Mouse (Mus musculus) urinary bladder, adult 2 months (tissue): Measurements from ENCODE around the gene Ttyh2. TPM values are rescaled to one million over a fixed set of nuclear protein-coding genes. Genes with fewer than 3 reads are reported as not detected.

Experiments used
- DNase-seq: peaks from one replicate; pipeline ENCODE4 v3.0.0; 2022; ENCODE audit warnings: low spot score
- polyA plus RNA-seq: library from polyadenylated mRNA; depleted of rRNA; stranded (reverse); fragments of >200 nt; gene quantifications from 2 replicates; pipeline ENCODE4 v1.2.3, GENCODE M21; 2012

Ttyh2 gene
- polyA plus RNA-seq, 1 experiment = 3.7 TPM

DNA sequence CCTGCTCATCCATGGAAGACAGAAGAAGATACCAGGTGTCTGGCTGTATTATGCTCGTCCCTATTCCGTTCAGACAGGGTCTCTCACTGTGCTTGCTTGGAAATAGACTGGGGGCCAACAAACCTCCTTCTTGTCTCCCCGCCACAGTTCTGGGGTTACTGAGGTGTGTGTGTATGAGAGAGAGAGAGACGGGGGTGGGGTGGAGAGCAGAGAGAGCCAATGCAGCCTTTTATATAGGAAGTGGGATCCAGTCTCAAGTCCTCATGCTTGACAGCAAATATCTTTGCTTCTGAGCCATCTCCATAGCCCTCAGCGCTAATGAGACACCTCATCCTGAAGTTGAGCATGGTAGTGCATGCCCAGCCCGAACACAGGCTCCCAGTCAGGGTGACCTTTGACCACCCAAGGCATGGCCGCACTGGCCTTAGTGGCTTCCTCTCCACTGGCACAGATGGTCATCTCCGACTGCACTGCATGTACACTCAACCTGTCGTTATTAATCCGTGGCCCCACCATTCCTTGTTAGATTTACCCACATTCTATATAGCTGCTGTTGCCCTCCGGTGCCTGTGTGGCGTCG, 7.2 kb downstream of the Ttyh2 start:
- DNase-seq = no peak

DNA sequence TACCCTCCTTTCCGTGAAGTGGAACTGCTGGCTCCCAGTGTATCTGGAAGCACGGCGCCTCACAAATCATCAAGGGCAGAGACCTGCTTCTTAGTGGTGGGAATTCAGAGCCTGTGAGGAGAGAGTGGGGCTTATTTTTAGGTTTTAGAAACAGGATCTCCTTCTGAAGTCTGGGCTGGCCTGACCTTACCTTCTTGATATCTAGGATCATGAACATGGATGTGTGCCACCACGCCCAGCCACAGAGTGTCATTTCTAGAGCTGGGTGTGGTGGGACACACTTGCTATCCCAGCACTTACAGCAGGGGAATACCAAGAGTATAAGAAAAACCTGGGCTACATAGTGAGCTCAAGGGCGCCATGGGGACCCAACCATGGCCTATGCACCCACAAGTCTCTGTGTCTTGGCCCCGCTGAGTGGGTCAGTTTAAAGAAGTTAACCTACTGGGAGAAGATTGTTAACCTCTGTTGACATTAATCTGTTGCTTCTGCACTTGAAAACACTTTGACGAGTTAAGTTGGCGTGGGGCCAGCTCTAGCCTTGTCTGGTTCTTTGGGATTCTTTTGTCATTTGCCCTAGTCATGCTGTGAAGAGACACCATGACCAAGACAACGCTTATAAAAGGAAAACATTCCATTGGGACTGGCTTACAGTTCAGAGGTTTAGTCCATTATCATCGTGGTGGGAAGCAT, 7.9 kb downstream of the Ttyh2 start:
- no peak for DNase-seq

DNA sequence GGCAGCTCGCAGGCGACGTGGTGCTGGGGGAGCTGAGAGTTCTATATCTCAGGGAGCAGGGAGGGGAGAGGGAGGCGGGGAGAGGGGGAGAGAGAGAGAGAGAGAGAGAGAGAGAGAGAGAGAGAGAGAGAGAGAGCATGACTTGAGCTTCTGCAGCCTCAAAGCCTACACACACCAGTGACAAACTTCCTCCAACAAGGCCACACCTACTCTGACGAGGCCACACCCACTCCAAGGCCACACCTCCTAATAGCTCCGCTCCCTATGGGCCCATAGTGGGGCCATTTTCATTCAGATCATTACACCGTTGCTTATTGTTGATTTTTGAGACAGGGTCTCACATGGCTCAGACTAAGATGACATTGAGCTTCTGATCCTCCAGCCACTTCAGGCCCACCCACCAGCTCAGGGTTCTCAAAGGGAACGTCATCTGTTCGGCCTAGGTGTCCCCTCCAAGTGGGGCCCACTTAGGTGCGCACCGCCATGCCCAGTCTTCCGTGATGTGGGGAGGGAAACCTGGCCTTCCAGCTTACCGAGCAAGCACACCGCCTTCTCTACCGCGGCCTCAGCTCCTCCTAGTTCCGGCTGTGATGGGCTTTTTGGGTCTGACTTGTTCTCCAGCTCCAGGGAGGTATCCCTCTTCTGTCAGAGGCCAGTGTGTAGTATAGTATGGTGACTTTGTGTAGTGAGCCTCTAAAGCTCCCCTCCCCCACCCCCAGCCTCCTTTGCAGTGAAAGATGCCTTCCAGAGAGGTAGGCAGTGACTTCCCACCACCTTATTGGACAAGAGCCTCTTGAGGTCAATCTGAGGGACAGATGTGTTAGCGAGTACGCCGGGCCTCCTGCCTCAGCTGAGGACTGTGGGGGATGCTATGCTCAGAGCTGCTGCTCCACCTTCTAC, 8.7 kb downstream of the Ttyh2 start:
- no peak for DNase-seq

DNA sequence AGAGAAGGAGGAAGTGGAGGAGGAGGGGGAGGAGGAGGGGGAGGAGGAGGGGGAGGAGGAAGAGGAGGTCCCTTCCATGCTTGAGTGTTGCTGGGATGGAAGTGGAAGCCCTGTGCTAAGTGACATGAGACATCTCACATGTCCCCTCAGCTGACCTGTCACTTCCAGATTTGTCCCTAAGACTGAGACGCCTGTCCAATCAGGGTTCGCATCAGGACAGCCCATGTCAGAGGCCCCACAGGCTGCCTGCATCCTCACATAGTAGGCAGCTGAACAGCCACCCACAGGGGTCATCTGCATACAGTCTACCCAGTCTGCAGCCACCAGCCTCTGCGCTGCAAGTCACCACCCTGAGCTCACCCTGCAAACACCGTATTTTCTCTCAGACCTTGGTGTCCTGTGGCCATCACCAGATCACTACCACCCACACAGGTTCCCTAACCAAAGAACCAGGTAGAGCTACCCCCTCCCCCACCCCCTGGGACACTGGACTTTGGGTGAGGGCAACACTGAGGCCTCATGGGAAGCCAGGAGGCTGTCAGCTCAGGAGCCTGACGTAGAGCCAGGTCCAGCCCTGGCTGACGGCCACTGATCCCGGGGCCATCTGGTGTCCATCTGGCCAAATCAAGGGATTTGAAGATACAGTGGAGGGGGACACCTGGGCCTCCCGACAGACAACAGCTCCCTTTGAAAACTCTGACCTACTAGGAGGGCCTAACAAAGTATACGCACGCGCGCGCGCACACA, 9.6 kb downstream of the Ttyh2 start:
- DNase-seq = no peak

DNA sequence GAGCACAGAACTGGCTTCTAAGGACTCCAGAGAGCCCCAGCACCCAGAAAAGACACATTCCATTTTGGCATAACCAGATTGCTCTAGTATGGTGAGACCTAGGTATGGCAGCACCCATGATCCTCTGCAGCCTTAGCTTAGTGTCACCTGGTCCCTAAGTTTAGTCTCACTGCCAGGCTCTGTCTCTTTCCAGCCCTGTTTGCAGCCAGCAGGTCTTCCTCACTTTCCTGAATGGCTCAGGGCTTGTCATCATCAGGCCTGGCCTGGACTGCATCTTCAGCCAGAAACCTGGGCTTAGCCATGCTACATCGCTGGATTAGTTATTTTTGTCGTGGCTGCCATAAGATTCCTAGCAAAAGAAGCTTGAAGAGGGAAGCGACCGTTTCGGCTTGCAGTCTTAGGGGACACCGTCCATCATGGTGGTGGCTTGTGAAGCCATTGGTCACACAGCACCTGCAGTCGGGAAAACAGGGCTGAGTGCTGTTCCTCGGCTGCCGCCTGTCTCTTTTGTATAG, 10.4 kb downstream of the Ttyh2 start:
- DNase-seq = no peak

DNA sequence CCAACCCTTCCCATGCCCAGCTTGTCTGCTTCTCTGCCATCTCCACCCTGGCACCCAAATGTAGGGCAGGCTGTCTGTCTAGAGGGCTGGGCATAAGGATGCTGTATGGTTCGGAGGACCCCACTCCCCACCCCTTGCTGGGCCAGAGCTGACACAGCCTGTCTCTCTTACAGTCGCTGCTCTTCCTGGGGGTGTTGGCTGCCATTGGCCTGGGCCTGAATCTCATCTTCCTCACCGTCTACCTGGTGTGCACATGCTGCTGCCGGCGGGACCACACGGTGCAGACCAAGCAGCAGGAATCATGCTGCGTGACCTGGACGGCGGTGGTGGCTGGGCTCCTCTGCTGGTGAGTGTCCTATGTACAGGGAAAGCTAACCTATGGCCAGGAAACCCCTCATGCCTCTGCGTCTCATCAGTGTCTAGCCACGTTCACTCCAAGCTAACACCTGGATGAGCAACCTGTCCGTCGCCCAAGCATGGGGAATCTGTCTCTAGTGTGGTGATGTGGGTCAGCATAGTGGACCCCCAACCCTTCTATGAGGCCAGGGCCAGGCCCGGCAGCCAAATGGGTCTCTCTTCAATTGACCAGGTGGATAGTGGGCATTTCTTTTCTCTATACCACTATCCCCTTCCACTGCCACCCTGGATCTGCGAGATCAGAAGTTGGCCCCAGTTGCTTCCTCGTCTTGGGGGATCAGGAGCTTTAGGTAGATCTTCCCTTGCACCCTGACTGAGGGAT, 11.2 kb downstream of the Ttyh2 start:
- DNase-seq = no peak

DNA sequence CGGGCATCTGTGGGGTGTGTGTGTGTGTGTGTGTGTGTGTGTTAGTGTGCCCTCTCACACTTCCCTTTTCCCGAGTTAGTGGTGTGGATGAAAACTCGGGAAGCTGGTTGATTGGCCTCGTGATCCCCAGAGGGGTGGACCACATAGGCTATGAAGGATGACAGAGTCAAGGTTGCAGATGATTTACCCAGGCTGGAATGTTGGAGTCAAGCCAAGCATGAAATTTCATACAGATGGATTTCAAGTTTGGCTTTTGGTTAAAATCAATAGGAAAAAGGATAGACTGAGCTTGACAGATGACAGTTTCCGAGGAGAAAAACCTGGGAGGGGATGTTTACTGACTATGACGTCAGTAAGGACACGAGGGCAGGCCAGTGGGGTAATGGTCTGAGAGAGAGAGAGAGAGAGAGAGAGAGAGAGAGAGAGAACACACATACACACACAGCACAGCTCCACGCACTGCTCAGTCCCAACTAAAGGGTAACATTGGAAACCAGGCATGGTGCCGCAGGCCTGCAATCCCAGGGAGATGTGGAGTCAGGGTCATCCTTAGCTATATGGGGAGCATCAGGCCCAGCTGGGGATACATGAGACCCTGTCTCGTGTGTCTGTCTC, 12.4 kb downstream of the Ttyh2 start:
- no peak for DNase-seq

DNA sequence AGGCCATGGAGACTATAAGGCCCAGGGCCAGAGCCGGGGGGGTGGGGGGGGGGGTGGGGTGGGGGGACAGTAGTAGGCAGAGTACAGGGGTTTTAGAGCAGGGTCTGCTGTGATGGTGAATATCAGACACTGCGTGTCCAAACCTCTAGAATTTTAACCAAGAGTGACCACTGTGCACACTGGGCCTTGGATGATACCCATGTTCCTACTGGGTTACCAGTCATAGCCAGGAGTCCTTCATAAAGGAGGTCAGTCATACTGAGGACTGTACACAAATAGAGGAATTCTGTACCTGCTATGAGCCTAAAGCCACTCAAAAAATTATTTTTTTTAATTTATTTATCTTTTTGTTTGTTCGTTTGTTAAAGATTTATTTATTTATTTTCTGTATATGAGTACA, 13.5 kb downstream of the Ttyh2 start:
- no peak for DNase-seq

DNA sequence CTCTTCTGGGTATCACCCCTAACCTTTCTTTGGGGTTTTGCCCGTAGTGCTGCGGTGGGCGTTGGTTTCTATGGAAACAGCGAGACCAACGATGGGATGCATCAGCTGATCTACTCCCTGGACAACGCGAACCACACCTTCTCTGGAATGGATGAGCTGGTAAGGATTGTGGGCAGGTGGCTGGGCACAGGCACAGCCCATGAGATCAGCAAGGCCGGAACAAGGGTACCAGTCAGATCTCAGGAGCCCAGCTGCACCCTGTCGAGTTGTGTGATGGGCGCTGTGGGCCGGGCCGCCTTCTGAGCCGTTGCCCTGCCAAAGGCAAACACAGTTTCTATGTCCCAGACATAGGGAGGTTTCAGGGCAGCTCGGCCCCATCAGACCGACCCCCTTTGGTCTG, 15.0 kb downstream of the Ttyh2 start:
- no peak for DNase-seq

DNA sequence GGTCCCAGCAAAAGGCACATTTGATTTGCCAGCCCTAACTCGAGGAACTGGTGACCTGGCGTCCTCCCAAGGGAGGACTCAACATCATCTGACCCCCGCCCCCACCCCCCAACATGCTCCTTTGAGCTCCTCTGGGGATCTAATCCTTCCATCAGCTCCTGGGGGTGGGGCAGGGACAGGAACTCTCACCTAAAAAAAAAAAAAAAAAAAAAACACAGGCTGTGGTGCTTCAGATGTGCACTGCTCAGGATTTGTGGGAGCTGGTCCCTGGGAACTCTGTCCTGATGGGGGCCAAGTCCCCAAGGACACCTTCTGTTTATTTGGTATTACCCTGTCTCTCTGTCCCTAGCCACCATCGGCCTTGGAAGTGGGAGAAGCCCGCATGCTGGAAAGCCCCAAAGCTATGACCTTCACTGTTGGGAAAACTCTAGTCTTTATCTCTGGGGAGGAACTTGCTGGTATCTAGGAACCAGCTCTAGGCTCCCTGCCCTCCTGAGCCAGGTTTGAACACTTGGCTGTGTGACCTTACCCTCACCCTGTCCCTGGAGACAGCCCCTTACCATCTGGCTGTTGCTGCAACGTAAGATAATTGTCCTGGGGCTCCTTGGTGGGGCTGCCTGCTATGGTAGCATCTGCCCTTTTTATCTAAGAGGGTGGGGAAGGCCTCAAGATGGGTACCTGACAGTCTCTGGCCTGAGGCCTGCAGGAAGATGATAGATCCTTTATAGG, 16.4 kb downstream of the Ttyh2 start:
- no peak for DNase-seq

DNA sequence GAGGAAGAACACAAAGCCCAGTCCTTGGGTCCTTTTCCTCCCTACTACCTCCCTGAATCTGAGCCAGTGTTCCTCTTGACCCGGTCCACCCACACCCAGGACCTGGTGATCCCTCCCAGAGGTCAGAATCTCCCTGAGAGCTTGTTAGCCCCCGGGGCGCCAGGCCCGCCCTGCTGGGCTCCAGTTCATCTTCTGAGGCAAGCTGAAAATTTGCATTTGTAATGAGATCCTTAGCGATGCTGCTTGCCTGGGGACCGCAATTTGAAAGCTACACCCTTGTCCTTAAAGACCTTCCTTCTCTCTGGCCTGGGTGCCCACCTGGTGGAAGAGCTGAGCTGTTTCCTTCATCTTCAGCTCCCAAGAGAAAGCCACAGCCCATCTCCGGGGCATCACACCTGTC, 17.4 kb downstream of the Ttyh2 start:
- DNase-seq = no peak

DNA sequence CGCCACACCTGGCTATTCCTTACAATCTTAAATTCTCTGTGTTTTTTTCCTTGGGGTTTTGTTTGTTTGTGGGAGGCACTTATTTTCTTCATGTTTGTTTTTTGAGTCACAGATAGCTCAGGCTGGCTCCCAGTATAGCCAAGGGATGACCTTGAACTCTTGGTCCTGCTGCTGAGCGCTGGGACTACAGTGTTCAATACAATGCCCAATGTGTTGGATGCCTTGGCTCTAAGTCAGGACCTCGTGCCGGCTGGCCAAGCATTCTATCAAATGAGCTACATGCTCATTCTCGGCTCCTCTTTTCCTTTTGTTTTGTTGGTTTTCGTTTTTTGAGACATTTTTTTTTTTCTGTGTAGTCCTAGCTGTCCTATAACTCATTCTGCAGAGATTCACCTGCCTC, 18.2 kb downstream of the Ttyh2 start:
- DNase-seq = no peak

DNA sequence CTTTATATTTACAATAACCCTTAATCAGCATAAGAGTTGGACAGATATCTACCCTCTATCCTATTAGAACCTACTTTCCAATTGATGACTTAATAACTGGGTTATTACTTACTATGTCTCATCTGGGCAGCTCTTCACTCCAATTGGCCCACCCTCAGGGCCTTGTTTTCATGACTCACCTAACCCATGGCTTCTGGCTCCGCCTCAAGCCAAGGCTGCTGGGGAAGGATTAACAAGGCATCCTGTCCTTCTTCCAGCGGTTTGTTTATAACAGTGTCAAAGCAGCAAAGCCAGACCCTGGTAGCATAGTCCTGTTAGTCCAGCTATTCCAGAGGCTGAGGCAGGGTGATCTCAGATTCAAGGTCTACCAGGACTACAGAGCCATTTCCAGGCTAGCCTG, 19.2 kb downstream of the Ttyh2 start:
- DNase-seq = no peak

DNA sequence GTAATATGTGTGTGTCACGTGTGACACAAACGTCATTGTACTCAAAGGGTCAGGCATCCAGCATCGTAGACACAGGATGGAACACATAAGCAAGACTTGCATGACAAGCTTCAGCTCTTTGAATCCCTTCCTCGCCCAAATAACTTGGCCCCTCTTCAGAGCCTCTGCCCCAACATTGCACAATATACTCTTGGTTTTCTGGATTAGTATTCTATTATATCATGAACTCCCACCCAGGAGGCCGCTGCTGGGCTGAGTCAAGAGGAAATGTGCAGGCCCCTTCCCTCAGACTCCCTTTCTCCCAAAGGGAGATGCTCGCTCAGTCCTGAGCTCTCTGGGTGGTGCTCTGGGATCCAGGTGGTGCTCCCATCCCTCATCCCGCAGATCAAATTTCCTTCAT, 23.3 kb downstream of the Ttyh2 start:
- no peak for DNase-seq

DNA sequence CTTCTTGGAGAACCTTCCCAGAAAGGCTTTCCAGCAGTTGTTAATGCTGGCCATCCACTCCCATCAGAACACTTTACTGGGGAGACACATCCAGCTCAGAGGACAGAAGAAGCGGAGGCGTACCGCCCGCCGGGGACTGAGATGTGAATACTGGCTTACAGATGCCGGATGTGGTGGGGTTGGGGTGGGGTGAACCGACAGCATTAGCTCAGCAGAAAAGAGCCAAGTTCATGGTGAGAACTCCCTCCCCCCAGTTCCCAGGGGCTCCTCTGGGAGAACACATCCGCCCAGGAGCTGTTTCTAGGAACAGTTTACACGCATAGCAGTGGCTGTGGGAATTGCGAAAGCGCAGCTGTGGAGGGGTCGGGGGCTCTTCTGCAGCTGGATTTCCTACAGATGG, 24.3 kb downstream of the Ttyh2 start:
- no peak for DNase-seq

DNA sequence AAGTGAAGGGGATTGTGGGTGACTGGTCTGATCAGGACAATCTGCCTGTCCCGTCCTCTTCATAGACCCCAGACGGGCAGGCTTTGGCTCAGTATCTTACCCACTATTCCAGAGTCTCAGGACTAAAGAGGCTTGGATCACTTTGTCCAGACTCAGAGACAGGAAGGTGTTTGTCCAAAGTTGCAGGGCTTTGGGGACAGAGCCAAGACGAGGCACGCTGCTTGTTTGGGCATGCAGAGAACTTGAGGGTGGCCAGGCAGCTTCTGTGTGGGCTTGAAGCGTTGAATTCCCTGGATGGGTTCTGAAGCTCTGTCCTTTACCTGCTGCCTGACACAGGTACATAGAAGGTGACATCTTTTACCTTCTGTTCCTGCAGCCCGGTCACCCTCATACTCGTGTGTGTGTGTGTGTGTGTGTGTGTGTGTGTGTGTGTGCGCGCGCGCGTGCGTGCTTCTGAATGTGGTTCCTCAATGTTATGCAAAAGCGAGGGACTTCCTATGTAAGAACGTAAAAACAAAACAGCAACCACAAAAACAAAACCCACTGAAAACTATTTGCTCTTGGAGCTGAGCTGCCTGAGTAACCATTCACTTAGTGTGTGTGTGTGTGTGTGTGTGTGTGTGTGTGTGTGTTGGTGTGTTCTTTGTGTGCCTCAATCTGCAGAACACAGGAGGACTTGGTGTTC, 27.2 kb downstream of the Ttyh2 start:
- DNase-seq = no peak

DNA sequence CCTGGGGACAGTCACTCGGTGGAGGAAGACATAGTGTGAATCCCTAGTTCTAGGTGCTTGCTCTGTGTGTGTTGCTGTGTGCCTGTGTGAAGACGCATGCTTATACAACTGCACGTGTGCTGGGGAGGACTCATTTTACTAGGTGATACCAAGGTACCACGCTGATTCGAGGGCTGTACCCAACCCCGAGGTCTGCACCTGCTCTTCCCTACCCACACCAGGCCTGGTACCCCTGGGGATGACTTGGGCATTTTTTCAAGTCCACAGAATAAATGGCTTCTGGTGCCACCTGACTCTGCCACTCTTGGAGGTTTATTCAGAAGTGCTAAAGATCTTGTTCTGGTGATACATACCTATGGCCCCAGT, 27.7 kb downstream of the Ttyh2 start:
- DNase-seq = no peak

DNA sequence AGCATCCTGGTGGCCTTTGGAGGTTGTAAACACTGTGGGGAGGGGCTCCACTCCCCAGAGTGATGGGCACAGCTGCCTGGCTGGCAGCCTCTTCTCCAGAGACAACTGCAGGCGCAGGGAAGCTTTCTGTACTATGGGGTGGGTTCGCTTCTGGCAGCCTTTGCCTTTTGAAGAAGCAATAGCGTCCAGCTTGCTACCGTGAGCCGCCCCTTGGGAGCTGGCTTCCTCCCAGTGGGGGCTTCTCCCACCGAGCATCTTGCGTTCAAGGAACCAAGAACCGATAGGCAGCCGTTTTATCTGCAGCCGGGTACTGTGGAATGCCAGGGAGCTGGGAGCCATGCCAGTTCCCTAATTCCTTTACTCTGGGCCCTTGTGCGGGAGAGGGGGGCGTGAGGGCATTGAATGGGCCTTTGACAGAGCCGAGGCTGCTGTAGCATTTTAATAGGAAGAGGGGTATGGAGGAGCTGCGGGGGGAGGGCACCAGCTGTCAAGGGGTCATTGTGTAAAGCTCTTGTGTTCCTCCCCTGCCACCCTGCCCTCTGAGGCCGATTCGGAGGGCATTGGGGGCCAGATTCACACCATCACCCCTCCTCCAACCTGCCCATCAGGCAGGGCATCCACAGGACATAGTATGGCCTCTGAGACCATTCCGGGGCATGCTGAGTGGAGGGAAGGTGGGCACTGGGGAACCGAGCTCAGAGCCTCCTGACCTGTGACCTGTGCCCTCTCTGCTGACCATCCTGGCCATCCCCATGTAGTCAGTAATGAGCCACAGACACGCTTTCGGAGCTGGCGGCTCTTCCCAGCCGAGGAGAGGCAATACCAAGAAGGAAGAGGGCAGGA, 29.1 kb downstream of the Ttyh2 start:
- no peak for DNase-seq

DNA sequence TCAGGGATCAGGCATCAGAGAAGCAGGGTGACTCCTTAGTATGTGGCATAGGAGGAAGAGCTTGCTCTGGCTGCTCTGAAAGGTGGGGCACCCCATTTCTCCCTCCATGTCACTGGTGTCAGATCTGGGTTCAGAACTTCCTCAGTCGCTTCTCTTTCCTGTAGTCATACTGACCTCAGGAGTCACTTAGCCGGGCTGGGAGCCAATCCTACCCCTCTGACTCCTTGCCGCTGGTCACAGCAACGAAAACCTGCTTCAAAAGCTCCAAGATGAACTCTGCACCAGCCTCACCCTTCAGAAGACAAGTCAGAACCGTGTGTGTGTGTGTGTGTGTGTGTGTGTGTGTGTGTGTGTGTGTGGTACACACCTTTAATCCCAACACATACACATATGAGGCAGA, 31.1 kb downstream of the Ttyh2 start:
- DNase-seq = no peak
